Mouse (Mus musculus) spleen, postnatal 4 days (tissue): ENCODE results near the gene Gm3233.
"Not testable (repeated sequence)": the region's sequence is repeated elsewhere in the genome, so short reads cannot be mapped to it uniquely, and the experiment has no call there.

Experiments
- DNase-seq, 2 experiments: peaks; one replicate each; pipeline ENCODE4 v3.0.0; 2022; ENCODE audit warnings: low spot score in 2 of 2

The Gm3233 gene

GRCm38 (mm10) chr10:77759582-77759981 lies at the start of gene Gm3233:
Gm3233 (minus strand) TSS chr10:77759682.
- DNase-seq = not testable (repeated sequence)

GRCm38 (mm10) chr10:77804095-77804494 lies 44.6 kb upstream of the Gm3233 start:
- no peak for DNase-seq

GRCm38 (mm10) chr10:77798921-77799508 lies 39.5 kb upstream of the Gm3233 start, which contains the start of gene Gm19668:
Gm19668 (minus strand) TSS chr10:77799133.
- no peak for DNase-seq

- DNase-seq = not testable (repeated sequence)
Measured at GRCm38 (mm10) chr10:77798164-77798920, 38.9 kb upstream of the Gm3233 start.

DNA sequence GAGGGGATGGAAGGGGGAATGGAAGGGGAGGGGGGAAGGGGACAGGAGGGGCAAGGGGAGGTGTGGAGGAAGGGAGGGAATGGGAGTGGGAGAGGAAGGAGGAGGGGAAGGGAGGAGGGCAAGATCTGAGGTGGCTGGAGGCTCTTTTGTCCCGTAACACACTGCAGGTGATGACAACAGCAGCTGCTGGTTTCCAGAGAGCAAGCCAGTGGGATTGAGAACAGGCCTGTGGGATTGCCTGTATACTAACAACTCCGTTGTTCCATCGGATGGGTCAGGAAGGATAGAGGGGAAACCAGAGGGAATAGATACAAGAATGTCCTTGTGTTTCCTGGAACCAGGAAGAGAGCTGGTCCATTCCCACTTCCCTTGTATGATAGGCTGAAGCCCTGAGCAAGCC lies 38.2 kb upstream of the Gm3233 start:
- DNase-seq = no peak

GRCm38 (mm10) chr10:77794976-77795375 lies 35.5 kb upstream of the Gm3233 start, which contains the start of gene Gm9639:
Gm9639 (minus strand) TSS chr10:77795076.
- DNase-seq = no peak

DNA sequence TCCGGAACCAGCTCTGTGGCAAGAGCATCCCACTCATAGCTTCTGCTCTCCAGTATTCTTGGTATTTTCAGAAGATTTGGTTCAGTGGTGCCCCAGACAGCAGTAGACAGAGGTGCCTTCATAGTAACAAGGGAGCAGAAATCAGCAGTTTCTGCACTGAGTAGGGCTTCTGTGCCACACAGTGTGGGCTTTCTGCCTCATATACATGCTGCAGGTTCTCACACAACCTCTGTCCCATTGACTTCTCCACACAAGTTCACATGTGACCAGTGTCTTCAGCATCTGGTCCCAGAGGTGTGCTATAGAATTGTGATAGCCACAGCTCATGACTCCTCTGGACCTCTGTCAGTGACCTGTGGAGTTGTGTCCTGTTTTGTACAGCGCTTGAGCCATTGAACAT lies 29.1 kb upstream of the Gm3233 start:
- no peak for DNase-seq

DNA sequence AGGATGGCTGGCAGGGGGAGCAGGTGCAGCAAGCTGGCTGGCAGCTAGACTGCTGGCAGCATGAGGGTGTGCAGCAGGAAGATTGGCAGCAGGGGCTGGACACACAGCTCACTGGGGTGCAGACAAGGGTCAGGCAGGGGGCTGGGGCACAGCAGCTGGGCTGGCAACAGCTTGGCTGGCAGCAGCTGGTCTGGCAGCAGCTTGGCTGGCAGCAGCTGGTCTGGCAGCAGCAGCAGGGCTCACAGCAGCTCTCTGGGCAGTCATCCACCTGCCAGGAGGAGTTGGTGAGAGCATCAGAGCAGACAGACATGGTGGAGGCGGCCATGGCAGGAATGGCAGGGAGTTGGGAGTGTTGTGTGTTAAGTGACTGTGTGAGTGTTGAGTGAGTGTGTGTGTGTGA lies 28.4 kb upstream of the Gm3233 start, which contains the start of gene Gm7137:
Gene Gm7137 (minus strand): TSS at position 325 of the 400 bp plus-strand sequence.
- DNase-seq = not testable (repeated sequence)

GRCm38 (mm10) chr10:77783396-77783795 lies 23.9 kb upstream of the Gm3233 start:
- not testable (repeated sequence) for DNase-seq

DNA sequence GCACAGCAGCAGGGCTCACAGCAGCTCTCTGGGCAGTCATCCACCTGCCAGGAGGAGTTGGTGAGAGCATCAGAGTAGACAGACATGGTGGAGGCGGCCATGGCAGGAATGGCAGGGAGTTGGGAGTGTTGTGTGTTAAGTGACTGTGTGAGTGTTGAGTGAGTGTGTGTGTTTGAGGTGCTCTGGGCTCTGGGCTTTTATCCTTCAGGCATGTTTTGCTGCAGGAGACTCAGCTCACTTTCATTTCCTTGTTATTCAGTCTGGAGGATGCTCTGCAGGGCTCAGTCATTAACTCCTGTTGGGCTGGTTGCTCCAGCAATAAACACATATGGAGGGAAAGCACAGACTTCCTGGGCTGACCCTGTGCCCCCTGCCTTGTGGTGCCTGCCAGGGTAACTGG lies 23.0 kb upstream of the Gm3233 start, which contains the start of gene Gm3250:
Gene Gm3250 (minus strand): TSS at position 101 of the 400 bp plus-strand sequence.
- not testable (repeated sequence) for DNase-seq

GRCm38 (mm10) chr10:77776844-77777243 lies 17.4 kb upstream of the Gm3233 start, which contains the start of gene Gm7138:
Gm7138 (minus strand) TSS chr10:77776944.
- DNase-seq = not testable (repeated sequence)

DNA sequence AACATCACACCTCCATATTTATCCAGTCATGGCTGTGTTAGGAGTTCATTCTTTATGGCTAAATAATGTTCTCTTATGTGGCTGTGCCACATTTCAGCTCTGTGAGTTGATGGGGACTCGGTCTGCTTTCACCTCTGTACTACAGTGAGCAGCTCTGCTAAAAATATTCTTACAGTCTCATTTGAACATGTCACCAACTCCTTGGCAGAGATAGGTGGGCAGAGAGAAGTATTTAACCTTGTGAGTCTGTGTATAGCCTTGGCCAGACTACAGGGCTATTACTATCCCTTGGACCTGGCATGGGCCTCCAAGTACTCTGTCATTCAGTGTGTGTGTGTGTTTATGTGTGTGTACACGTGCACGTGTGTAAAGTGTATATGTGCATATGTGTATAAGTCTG lies 12.7 kb upstream of the Gm3233 start:
- DNase-seq = not testable (repeated sequence)

DNA sequence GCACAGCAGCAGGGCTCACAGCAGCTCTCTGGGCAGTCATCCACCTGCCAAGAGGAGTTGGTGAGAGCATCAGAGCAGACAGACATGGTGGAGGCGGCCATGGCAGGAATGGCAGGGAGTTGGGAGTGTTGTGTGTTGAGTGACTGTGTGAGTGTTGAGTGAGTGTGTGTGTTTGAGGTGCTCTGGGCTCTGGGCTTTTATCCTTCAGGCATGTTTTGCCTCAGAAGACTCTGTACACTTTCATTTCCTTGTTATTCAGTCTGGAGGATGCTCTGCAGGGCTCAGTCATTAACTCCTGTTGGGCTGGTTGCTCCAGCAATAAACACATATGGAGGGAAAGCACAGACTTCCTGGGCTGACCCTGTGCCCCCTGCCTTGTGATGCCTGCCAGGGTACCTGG lies 11.7 kb upstream of the Gm3233 start, which contains the start of gene Gm3238:
Gene Gm3238 (minus strand): TSS at position 101 of the 400 bp plus-strand sequence.
- DNase-seq = not testable (repeated sequence)

DNA sequence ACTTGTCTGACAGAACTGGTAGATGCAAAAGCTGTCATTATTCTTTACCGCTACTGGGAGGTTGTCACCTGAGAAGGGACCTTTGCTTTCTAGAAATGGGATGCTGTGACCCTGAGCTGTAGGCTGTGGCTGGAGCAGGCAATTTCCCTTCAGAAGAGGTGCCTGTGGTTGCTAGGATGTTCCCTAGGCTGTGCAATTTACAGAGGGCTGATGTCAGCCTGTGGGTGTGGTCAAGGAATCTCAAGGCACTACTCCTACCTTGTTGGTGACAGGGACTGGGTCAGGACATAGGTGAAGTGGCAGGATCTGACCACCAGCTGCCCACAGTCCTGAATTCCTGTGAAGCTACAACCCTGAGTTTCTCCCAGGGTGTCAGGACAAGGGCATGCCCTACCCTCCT lies 10.2 kb upstream of the Gm3233 start:
- DNase-seq = no peak

GRCm38 (mm10) chr10:77753448-77753847 lies 6.0 kb downstream of the Gm3233 start:
- DNase-seq = no peak

DNA sequence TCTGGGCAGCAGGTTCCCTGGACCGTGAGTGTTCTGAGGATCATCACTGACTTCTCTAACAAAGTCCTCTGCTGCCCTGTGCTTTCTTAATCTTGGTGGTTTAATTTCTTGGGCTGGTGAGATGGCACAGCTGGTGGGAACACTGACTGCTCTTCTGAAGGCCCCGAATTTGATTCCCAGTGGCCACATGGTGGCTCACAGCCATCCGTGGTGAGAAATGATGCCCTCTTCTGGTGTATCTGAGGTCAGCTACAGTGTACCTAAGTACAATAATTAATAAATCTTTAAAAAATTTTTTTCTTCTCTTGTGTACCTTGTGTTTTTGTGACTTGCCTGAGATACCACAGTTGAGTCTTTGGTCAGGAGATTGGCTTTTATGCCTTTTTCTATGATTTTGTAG lies 7.2 kb downstream of the Gm3233 start:
- not testable (repeated sequence) for DNase-seq

DNA sequence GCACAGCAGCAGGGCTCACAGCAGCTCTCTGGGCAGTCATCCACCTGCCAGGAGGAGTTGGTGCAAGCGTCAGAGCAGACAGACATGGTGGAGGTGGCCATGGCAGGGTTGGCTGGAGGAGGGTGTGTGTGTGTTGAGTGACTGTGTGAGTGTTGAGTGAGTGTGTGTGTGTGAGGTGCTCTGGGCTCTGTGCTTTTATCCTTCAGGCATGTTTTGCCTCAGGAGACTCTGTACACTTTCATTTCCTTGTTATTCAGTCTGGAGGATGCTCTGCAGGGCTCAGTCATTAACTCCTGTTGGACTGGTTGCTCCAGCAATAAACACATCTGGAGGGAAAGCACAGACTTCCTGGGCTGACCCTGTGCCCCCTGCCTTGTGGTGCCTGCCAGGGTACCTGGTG lies 8.2 kb downstream of the Gm3233 start, which contains the start of gene Gm9736:
Gene Gm9736 (minus strand): TSS at position 101 of the 400 bp plus-strand sequence.
- not testable (repeated sequence) for DNase-seq

DNA sequence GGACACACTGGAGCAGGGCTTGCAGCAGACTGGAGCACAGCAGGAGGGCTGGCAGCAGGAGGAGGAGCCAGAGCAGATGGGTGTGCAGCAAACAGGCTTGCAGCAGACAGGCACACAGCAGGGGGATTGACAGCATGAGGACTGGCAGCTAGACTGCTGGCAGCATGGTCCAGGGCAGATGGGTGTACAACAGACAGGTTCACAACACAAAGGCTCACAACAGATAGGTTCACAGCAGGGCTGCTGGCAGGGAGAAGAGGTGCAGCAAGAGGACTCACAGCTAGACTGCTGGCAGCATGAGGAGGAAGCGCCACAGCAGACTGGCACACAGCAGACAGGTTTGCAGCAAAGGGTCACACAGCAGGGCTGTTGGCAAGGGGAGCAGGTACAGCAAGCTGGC lies 8.8 kb downstream of the Gm3233 start:
- not testable (repeated sequence) for DNase-seq

DNA sequence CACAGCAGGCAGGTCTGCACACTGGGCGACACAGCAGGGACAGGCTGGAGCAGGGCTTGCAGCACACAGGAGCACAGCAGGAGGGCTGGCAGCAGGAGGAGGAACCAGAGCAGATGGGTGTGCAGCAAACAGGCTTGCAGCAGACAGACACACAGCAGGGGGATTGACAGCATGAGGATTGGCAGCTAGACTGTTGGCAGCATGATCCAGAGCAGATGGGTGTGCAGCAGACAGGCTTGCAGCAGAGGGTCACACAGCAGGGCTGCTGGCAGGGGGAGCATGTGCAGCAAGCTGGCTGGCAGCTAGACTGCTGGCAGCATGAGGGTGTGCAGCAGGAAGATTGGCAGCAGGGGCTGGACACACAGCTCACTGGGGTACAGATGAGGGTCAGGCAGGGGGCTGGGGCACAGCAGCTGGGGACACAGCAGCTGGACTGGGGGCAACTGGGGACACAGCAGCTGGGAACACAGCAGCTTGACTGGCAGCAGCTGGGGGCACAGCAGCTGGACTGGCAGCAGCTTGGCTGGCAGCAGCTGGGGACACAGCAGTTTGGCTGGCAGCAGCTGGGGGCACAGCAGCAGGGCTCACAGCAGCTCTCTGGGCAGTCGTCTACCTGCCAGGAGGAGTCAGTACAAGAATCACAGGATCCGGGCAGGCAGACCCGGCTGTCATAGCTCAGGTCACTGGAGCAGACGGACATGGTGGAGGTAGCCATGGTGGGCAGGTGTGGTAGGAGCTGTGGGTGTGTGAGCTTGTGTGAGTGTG lies 17.4 kb downstream of the Gm3233 start, which contains the start of gene Gm18596:
Gene Gm18596 (minus strand): TSS at position 715 of the 765 bp plus-strand sequence.
- DNase-seq = not testable (repeated sequence)

- DNase-seq = no peak
Measured at GRCm38 (mm10) chr10:77738929-77739328, 20.6 kb downstream of the Gm3233 start.

GRCm38 (mm10) chr10:77735928-77736327 lies 23.6 kb downstream of the Gm3233 start:
- no peak for DNase-seq

GRCm38 (mm10) chr10:77729241-77729640 lies 30.2 kb downstream of the Gm3233 start:
- DNase-seq = no peak
